Mouse (Mus musculus): ENCODE data around the gene Lhx5. TPM values are rescaled to one million over a fixed set of nuclear protein-coding genes. Genes with fewer than 3 reads are reported as not detected.

The Lhx5 gene
- total RNA-seq, 2 experiments from 2014 or later = not detected

DNA sequence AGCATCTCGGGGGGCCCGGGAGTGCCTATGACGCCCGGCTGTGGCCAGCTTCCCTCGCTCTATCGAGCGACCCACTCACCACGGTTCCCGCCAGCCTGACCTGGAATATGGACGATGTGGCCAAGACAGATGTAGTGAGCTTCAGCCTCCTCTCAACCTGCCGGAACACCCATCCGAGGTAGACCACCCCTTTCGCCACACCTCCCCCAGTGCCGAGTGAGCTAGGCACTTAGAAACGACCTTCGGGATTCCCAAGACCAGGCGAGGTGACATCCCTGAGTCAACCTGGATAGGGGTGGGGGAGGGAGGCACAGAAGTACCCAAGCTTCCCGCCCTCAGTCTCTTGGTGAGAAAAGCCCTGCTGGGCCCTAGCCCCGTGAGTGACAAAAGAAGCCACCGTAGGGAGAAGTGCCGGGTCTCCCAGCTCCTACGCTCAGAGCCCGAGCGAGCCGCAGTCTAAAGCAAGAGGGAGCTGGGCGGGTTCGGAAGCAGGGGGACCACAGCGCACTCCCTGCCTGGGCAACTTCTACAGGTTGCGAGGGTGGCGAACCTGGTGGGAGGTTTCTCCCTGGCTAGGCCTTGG, 407 bp upstream of the Lhx5 start:
- intact Hi-C loops (cut with DNase I) = no loop called here
- no peak for DNase-seq

DNA sequence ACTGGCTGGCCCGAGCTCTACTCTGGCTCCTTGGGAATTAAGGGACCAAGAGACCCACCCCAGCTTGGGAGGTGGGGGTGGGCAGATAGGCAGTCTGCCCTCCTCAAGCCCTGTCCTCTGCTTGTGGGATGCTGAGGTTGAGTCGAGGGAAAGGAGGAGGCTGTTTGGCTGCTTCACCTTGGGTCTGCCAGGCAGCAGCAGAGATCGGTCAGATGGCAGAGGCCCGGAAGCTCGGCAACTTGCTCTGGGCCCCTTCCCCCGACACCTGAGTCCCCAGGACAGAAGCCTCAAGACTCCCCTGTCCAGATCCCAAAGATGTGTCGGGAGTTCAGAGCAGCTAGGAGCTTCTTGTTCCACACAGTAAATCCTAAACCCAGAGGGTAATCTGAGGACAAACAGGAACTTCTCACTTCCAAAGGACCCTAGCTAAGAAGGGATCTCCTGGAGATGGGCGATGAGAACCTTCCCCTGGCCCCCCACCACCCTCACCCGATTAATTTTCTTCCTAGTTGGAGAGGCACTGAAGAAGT, 1.1 kb downstream of the Lhx5 start:
- intact Hi-C loops (cut with DNase I) = no loop called here
- DNase-seq = no peak

DNA sequence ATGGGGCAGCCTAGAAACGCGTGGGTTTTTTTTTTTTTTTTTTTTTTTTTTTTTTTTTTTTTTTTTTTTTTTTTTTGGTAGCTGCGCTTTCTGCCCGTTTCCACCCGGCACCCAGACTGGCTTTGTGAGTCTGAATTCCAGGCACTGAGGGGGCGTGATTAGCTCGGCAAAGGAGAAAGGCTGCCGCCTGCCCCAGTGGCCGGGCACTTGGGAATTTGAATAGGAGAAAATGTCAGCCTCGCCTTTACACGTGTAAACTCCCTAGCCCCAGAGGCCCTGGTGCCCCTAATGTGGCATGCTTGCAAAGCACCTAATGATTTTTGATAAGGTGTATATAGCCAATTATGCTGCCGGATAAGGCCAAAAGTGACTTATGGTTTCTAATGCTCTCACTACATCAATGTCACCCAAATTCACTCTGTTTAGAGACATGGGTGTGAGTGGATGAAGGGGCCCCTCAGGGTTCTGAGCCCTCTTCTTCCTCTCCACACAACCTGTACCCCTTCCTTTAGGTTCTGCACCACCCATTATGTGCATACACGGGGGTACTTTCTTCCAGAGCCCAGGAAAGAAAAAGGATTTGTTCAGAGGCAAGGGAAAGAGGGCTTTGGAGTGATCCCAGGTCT, 1.7 kb downstream of the Lhx5 start:
- no peak for DNase-seq
- intact Hi-C loops (cut with DNase I) = no loop called here

DNA sequence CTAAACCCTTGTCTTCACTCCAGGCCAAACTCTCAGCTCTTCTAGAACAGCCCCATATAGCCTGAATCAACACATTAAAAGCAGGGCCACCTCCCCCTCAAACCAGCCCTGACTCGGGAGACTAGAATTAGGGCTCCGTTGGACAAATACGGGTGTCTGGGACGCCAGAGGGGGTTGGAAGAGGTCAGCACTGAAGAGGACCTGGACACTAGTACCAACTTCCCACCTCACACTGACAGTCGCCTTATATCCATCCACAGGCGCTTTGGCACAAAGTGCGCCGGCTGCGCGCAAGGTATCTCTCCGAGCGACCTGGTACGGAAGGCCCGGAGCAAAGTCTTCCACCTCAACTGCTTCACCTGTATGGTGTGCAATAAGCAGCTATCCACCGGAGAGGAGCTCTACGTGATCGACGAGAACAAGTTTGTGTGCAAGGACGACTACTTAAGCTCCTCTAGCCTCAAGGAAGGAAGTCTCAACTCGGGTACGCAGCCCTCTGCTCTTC, 2.8 kb downstream of the Lhx5 start:
- no peak for DNase-seq
- intact Hi-C loops (cut with DNase I) = no loop called here

DNA sequence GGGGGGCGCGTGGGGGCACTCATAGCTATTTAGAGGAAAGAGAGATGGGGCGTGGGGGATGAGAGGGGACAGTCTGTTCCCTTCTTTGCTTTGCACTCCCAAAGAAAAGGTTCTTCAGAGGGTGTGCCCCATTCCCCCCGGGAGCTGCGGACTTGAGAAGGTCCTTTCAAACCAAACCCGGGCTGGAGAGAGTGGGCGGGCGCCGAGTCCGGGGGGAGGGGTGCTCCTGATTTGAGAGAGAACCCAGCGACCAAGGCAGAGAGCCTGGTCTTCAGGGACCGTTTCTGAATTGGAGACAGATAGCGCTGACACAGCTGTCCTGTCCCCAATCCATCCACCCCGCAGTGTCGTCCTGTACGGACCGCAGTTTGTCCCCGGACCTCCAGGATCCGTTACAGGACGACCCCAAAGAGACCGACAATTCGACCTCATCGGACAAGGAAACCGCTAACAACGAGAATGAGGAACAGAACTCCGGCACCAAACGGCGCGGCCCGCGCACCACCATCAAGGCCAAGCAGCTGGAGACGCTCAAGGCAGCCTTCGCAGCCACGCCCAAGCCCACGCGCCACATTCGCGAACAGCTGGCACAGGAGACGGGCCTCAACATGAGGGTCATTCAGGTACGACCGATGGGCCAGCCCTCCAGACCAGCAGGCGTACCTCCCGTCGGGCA, 3.6 kb downstream of the Lhx5 start:
- no peak for DNase-seq
- intact Hi-C loops (cut with DNase I) = no loop called here

DNA sequence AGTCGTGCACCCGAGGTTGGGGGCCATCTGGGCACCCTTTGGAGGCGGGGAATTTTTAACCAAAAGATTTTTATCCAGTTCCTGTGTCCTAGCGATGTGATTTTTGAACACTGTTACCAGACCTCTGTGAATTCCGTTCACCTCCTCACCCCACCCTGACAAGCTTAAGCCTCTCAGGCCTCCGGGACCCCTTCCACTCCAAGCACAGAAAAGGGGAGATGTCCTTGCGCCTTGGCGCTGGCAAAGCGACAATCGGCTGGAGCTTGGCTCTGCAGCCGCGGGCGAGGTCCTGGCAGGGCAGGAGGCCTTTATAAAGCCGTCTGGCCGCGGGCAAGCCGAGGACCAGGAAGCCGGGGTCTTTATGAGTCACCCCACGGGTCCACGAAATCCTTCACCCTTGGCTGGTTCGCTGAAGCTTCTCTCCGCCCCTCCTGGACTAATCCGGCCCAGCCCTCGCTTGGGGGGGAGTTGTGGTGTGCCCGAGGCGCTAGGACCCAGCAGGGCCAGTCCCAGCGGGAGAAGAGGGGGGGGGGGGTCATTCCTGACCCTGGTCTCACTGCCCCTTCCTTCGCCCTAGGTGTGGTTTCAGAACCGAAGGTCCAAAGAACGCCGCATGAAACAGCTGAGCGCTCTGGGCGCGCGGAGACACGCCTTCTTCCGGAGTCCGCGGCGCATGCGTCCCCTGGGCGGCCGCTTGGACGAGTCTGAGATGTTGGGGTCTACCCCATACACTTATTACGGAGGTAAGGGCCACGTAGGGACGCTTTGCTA, 4.4 kb downstream of the Lhx5 start:
- intact Hi-C loops (cut with DNase I) = no loop called here
- DNase-seq = no peak

DNA sequence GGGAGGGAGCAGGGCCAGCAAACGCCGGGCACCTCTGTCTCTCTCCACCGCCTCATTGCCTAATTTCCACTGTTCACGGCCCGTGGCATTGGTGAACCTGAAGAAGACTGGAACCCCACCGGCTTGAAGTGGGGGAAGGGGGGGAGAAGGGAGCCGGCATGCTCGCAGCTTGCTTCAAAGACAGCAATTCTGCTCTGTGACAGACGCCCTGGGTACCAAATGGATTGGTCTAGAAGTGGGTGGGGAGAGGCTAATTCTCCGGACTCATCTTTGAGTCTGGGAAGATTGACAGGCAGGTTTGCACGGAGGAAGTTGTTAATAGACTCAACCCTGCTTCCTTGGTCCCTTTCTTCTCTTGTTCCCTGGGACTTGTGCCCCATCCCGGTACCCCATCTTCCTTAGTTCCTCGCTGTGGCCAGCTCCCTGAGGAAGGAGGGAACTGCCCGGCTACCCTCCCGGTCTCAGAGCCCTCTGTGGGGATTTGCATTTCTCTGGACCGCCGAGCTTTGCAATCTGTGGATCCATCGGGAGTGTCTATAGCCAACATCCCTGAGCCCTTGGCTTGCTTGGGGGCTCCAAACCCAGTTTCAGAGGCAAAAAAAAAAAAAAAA, 5.5 kb downstream of the Lhx5 start:
- no peak for DNase-seq
- intact Hi-C loops (cut with DNase I) = no loop called here

DNA sequence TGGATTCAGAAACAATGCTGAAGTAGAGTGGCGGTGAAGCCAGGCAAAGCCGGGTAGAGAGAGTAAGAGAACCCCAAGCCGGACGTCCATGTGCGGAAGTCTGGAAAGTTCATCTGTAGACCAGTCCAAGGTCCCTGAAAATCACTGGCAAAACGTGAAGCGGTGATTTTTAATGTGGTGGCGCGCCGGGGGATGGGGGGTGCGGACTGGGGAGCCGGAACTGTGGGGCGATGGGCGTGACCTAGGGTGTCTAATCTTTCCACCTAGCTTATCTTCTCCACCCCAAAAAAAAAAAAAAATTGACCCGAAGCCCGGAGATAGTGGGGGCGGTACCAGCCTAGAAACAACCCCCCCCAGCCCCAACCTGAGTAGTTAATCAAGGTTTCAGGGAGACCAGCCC, 6.0 kb downstream of the Lhx5 start:
- DNase-seq = no peak
- intact Hi-C loops (cut with DNase I) = no loop called here

DNA sequence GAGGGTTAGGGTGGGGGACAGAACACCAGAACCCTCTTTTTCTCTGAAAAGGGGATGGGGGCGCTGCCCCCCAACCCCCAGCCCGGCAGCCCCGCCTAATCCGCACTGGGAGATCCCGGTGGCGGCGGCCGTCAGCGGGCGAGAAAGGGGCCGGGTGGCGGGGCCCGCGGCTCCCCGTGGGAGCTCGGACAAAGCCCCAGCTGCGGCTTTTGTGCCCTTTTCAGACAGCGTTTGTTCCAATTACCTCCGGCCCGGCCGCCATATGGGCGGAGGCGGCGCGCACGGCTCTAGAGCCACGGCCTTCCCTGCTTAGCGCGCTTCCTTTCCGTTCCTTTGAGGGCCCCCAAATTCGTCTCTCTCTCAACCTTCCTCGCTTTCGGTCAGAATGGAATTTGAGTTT, 6.5 kb downstream of the Lhx5 start:
- DNase-seq = no peak
- intact Hi-C loops (cut with DNase I) = no loop called here

DNA sequence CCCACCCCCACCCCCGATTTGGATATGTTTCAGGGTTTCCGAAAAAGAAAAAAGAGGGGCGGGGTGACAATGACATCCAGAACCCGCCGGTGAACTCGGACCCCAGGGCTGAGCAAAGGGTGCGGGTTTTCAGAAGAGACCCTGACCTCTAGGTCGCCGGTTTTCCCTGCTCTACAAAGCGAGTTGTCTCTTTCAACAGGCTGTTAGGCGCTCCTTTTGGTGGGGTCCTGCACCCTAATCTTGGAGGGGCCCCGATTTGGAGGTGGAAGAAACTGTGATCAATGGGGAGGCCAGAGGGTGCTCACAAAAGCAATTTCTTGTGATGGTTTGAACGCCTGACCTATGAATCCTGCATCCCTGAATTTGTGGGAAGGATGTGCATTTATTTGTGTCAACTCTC, 7.0 kb downstream of the Lhx5 start:
- intact Hi-C loops (cut with DNase I) = no loop called here
- no peak for DNase-seq

DNA sequence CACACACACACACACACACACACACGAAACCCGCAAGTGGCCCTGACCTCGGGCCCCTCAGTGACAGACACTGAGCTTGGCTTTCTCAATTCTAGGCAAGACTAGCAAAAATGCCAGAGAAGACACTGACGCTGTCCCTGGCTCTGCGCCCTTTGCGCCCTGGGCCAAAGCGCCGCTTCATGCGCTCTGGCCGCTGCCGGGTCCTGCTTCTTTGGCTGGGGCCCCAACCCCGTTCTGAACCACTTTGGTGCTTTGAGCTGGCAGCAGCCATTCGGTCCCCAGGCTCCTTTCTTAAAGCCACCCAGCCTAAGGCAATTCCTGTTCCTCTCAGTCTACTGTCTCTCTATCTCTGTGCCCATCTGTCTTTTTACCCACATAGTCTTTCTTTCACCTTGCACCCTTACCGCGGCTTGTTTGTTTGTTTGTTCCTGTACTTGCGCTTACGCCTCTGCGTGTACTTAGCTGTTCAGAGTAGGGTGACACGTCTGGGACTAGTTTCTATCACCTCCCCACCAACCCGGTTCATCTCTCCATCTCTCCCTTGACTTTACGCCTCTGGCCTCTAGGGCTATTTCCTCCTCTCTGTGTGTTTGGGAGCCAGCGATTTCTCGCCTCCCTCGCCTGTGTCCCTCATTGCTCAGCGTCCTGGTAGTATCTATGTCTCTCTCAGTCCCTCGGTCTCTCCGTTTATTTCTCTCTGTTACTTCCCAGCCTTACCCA, 7.7 kb downstream of the Lhx5 start:
- DNase-seq = no peak
- intact Hi-C loops (cut with DNase I) = no loop called here

DNA sequence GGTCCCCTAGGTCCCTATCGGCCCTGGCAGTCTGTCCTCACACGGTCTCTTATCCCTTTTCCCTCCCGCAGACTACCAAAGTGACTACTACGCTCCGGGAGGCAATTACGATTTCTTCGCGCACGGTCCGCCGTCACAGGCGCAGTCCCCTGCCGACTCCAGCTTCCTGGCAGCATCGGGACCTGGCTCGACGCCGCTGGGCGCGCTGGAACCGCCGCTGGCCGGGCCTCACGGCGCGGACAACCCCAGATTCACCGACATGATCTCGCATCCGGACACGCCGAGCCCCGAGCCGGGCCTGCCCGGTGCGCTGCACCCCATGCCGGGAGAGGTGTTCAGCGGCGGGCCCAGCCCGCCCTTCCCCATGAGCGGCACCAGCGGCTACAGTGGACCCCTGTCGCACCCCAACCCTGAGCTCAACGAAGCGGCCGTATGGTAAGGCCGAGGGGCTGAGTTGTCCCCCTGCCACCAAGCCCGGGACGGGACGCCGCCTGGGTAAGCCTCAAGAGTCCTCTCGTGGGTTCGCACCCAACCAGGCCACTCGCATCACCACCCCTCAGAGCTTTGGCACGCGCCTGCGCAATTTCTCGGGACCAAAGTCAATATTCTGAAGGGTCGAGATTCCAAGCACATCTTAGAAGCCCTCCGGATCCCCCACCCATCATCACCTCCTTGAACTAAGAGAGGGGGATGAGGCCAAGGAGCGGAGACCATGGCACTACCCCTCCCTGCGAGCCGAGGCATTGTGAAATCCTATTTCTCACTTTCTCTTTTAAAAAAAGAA, 8.6 kb downstream of the Lhx5 start:
- intact Hi-C loops (cut with DNase I) = loop anchor here (1.0 to 2.0 kb wide), 2 partner anchors 187 to 294 kb away; no protein-coding TSS in a partner anchor
- peak in 1 of 2 experiments; percentile 31 for DNase-seq

DNA sequence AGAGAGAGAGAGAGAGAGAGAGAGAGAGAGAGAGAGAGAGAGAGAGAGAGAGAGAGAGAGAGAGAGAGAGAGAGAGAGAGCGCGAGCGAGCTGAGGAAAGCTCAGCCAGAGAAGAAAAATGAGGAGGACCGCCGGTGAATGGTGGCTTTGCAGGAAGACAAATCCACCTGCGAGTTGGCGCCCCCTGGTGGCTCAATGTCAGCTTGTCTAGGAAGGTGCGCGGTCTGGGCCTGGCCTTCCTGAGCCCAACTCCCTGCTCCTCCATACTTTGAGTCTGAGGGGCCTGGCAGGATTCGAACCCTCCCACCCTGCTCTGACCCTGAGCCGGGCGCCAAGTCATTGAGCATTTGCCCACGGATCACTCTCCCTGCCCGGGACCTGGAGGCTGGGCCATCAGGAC, 9.2 kb downstream of the Lhx5 start:
- peak; percentile 89 to 93 for DNase-seq
- intact Hi-C loops (cut with DNase I) = loop anchor here (1.0 to 2.0 kb wide), 2 partner anchors 188 to 294 kb away; no protein-coding TSS in a partner anchor

DNA sequence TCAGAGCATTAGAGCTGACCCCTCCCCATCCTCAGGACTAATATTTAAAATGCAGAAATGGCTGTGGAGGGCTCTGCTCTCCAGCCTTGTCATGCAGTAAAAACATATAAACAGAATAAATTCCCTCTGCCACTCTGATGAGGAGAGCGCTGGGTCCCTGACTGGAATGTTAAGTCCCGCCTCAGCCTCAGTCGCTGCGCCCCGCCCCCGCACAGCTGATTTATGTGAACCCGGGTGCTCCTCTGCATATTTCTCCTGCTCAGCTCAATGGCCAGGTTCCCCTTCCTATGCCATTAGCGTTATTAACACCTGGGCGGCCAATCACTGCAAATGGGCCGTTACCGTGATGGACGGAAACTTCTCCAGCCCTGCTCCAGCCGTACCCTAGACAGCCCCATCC, 15.8 kb downstream of the Lhx5 start:
- intact Hi-C loops (cut with DNase I) = no loop called here
- no peak for DNase-seq

DNA sequence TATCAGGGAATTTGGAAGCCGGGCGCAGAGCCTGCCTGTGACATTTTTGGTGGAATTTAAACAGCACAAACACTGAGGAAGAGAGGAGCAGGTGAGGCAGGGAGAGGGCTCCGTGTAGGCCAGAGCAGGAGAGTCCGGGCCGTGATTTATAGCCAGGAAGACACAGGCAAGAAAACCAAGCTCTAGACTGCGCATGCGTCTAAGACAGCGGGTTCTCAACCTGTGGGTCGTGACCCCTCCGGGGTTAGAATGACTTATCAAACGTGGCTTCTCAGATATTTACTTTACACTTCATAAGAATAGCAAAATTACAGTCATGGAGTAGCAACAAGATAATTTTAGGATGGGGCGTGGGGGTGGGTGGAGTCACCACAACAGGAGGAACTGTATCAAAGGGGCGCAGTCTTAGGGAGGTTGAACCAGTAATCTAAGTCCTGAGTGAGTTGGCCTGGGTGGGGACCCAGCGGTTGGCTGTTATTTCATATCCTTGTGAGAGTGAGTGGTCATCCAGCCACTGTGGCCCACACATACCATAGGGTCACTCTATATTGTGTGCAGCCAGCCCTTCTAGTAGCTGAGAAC, 23.3 kb downstream of the Lhx5 start:
- intact Hi-C loops (cut with DNase I) = loop anchor here (5.0 kb wide), 1 partner anchor 308 kb away; no protein-coding TSS in a partner anchor
- DNase-seq = no peak

DNA sequence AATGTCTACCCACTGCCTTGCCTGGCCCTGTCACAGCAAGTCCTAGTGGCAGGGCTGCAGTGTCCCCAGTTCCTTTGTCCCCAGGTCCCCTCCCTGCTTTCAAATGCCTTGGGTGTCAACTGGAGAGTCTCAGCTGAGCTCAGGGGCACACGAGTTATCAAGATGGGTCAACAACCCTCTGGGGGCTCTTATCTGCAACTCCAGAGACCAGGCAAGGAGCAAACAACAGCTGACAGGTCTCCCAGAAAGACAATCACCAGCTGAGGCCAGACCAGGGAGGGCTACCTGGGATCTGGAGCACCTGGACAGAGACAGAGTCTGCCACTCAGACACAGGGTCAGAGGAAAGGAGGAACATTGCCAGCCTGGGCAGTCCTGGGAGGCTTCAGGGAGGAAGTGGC, 24.8 kb downstream of the Lhx5 start:
- intact Hi-C loops (cut with DNase I) = loop anchor here (5.0 kb wide), 1 partner anchor 309 kb away; no protein-coding TSS in a partner anchor

DNA sequence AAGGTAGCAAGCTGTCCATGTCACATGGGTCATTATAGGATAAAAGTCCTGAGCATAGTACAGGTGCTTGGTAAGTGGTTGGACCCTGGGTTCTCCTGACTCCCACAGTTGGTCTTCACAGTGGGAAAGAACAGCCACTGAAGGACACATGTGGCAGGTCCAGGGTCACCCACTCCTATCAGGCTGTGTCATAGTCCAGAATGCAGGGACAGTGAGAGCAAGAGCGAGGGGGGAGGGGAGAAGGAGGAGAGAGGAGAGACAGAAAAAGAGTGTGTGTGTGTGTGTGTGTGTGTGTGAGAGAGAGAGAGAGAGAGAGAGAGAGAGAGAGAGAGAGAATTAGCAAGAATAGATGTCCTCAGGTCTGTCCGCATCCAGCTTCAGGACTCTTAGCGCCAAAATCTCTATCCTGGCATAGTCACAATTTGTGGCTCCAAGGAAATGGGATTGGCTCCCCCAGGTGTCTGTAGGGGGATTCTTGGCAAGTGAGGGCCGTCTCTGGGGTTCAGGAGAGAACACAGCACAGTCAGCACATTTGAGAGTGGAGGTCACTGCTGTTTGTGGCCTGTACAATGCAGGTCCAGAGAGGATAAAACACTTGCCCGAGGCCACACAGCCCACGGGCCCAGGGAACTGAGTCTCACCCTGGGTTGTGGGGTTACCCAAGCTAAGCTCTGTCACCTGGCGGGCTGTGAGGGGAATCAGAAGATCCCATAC, 25.5 kb downstream of the Lhx5 start:
- DNase-seq = no peak
- intact Hi-C loops (cut with DNase I) = loop anchor here (5.0 kb wide), 1 partner anchor 310 kb away; no protein-coding TSS in a partner anchor

More for the DNA sequence above, 24.8 kb downstream of the Lhx5 start:
- no peak for DNase-seq

DNA sequence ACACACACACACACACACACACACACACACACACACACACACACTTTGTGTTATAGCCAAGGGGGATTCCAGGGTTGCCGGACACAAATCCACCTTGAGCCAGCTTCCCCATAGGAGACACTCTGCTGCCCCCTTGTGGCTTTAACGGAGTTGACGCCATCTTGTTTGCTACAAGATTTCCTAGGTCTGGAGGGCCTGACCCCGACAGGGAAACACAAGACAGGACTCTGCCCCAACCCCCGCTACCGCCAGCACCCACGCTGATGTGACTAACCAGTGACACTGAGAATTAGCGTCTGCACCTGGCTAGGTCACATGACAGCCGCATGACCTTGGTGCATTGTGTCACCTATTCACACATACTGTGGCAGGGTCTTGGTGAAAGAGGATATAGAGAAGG, 26.1 kb downstream of the Lhx5 start:
- peak; percentile 56 to 78 for DNase-seq
- intact Hi-C loops (cut with DNase I) = loop anchor here (5.0 kb wide), 1 partner anchor 310 kb away; no protein-coding TSS in a partner anchor
